In the genomic region with DNA sequence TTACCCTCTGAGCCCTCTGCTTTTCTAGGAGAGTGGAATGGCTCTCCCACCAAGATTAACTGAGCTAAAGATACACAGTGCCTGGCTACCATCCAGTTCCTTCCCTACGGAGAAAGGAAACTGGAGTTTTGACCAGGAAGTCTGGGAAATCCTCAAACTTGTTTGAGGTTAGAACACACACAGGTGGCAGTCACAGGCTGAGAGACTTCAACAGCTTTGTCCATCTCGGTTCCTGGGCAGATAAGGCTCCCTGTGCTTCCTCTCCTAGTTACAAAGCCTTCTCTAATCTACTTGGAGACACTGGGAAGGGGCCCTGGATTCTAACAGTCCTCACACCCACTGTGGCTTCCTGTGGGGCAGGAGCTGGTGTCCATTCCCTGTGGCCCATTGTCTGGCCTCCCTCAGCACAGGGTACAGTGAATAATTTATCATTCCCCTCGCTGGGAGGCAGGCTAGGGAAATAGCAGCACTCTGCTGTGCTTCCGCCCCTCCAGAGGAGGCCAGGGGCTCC, we compare ENCODE assay signal across 8 mouse cellular contexts. TPM values are rescaled to one million over a fixed set of nuclear protein-coding genes. Genes with fewer than 3 reads are reported as not detected.
DNase-seq lines count a peak whose midpoint lies in the region; ATAC-seq and TF ChIP-seq lines count a peak whose summit lies in the region.

No protein-coding gene starts in this region.

- H3K4me3 ChIP-seq in heart, postnatal 0 days (ENCODE audit: low read depth, low read length), result peak overlapping the region; percentile 68
- H3K4me3 ChIP-seq in myocyte, result no peak overlapping the region

- H3K4me2 ChIP-seq in heart, postnatal 0 days (ENCODE audit: low read depth, low read length), result peak overlapping the region; percentile 82
- peak overlapping the region; percentile 81 for H3K4me2 ChIP-seq in myocyte (ENCODE audit: low read depth)

- H3K36me3 ChIP-seq in heart, postnatal 0 days (replicated peaks; ENCODE audit: control insufficient read depth, insufficient read depth, low read length), result peaks cover 23% of the 10 kb centered on the region
- H3K36me3 ChIP-seq in myocyte (ENCODE audit: control insufficient read depth, insufficient read depth), result no peaks in the 10 kb centered on the region

- H3ac ChIP-seq in myocyte (ENCODE audit: control insufficient read depth, insufficient read length), result no peak overlapping the region

- ATAC-seq in heart, postnatal 0 days (ENCODE audit: insufficient read depth, low read depth), result peak; percentile 6; the same call in 1 of the 2 replicates

- H3K27ac ChIP-seq in heart, postnatal 0 days (ENCODE audit: low read depth), result peak overlapping the region; percentile 81

- H3K4me1 ChIP-seq in heart, postnatal 0 days (ENCODE audit: control insufficient read depth, insufficient read depth), result peaks cover 66% of the 10 kb centered on the region

- no peak for TF ChIP-seq POLR2A in myocyte (IDR thresholded peaks at IDR 0.05; ENCODE audit: insufficient read length, low read depth)

- peak; percentile 97 for DNase-seq in heart, adult 11 months
- DNase-seq in heart, postnatal 25 days (ENCODE audit: low spot score), result no peak
- peak; percentile 68 for DNase-seq in heart, postnatal 0 days (ENCODE audit: low spot score)
- peak; percentile 51 for DNase-seq in kidney, postnatal 36 days
- DNase-seq in gastrocnemius, adult 8-10 months (ENCODE audit: low spot score in 2 of 2), result no peak
- no peak for DNase-seq in c-Kit-positive CD71-positive TER-119-positive erythroid progenitor cells, embryonic 14.5 days (ENCODE audit: low spot score)
- no peak for DNase-seq in spleen, postnatal 36 days (ENCODE audit: low spot score in 2 of 2)

- H3K9me3 ChIP-seq in heart, postnatal 0 days (replicated peaks; ENCODE audit: control insufficient read depth, low read length), result no peaks in the 10 kb centered on the region

- no peak; the same call in 1 of the 2 replicates for TF ChIP-seq EP300 in heart, postnatal 0 days (IDR thresholded peaks at IDR 0.05; ENCODE audit: low read depth)

- TF ChIP-seq CTCF in heart, postnatal 0 days (IDR thresholded peaks at IDR 0.05; ENCODE audit: low read depth), result peak; percentile 41

- H3K9ac ChIP-seq in heart, postnatal 0 days (replicated peaks; ENCODE audit: low read depth, low read length), result peak overlapping the region; percentile 79; the same call in 1 of the 2 replicates

- peaks cover 3% of the 10 kb centered on the region for H3K79me2 ChIP-seq in myocyte (ENCODE audit: control insufficient read depth, insufficient read depth)

- WGBS in heart, postnatal 0 days, result 8% methylated on average over 4 of the region's 4 CpGs

- intact Hi-C loops in heart, postnatal 25 days (cut with DNase I), result no loop called here

- no peaks in the 10 kb centered on the region for H3K27me3 ChIP-seq in heart, postnatal 0 days (ENCODE audit: control insufficient read depth, insufficient read depth, low read length)
- no peaks in the 10 kb centered on the region for H3K27me3 ChIP-seq in myocyte (ENCODE audit: control insufficient read depth, insufficient read depth, insufficient read length)

TF ChIP-seq in myocyte, 11 proteins besides CTCF, POLR2A, EP300 and RAD21:
- no peak for TF ChIP-seq POLR2AphosphoS2 (IDR thresholded peaks at IDR 0.05; ENCODE audit: insufficient read length, low read depth)
- TF ChIP-seq USF1 (IDR thresholded peaks at IDR 0.05; ENCODE audit: low read depth), result no peak
- TF ChIP-seq MAX (IDR thresholded peaks at IDR 0.05; ENCODE audit: low read depth), result no peak
- no peak for TF ChIP-seq REST (IDR thresholded peaks at IDR 0.05; ENCODE audit: insufficient read depth, insufficient read length)
- no peak for TF ChIP-seq CEBPB (IDR thresholded peaks at IDR 0.05; ENCODE audit: insufficient read depth, poor library complexity, severe bottlenecking)
- TF ChIP-seq TCF12 (IDR thresholded peaks at IDR 0.05; ENCODE audit: insufficient read depth, poor library complexity, severe bottlenecking), result no peak
- TF ChIP-seq E2F4 (IDR thresholded peaks at IDR 0.05; ENCODE audit: insufficient read depth), result no peak
- TF ChIP-seq SRF (IDR thresholded peaks at IDR 0.05; ENCODE audit: control insufficient read depth, insufficient read length, low read depth), result no peak
- no peak for TF ChIP-seq TCF3 (IDR thresholded peaks at IDR 0.05; ENCODE audit: insufficient read length, low read depth)
- no peak for TF ChIP-seq MYOD1 (IDR thresholded peaks at IDR 0.05; ENCODE audit: control insufficient read depth in 1 of 3, insufficient read length in 2 of 3, low read depth in 2 of 3)

RNA-seq across cellular contexts. Expression of a gene that starts 2.9 kb away (rescaled TPM):
- 10 to 100 TPM; 20.1 to 24.1 TPM for total RNA-seq in heart, postnatal 25 days (2021)
- total RNA-seq in heart, postnatal 0 days (2014; rRNA removed; ENCODE audit: low replicate concordance), result 35.9 and 47.8 TPM in 2 replicates
- polyA plus RNA-seq in heart, postnatal 0 days (2015; fragmentation: Nextera tagmentation; extraction: Ambion mirVana), result 24.4 and 28.9 TPM in 2 replicates
- 9.5 TPM for polyA plus RNA-seq in myocyte (2012; fragmentation: generic; extraction: Trizol)
- total RNA-seq in gastrocnemius, adult 8-10 months (2022), result 1 to 10 TPM; 5.0 to 5.9 (median 5.1) TPM

RNA-seq across cellular contexts. Expression of a gene that starts 31.1 kb away (rescaled TPM):
- total RNA-seq in heart, postnatal 25 days (2021), result 100 to 1,000 TPM; 378 to 449 TPM
- 811 and 864 TPM in 2 replicates for total RNA-seq in heart, postnatal 0 days (2014; rRNA removed; ENCODE audit: low replicate concordance)
- 522 and 571 TPM in 2 replicates for polyA plus RNA-seq in heart, postnatal 0 days (2015; fragmentation: Nextera tagmentation; extraction: Ambion mirVana)
- polyA plus RNA-seq in myocyte (2012; fragmentation: generic; extraction: Trizol), result 1,713 TPM
- total RNA-seq in gastrocnemius, adult 8-10 months (2022), result 10 to 100 TPM; 26.1 to 49.0 (median 33.7) TPM

Comparison
In these comparisons a context has a peak if more than half of its experiments do, and no peak if none do; other contexts are left out.
1. DNase-seq: peak in heart, adult 11 months (single experiment), heart, postnatal 0 days (single experiment) and kidney, postnatal 36 days (2 of 2); none in heart, postnatal 25 days (single experiment), gastrocnemius, adult 8-10 months (0 of 2), c-Kit-positive CD71-positive TER-119-positive erythroid progenitor cells, embryonic 14.5 days (single experiment) and spleen, postnatal 36 days (0 of 2).
2. RNA of a gene that starts 31.1 kb away (total RNA-seq): 811 to 864 TPM in heart, postnatal 0 days and 378 to 449 TPM in heart, postnatal 25 days; 26.1 to 49.0 TPM in gastrocnemius, adult 8-10 months; every median in the first group is over 4 times any median in the second.